Mouse (Mus musculus): Measurements from ENCODE around the gene Cyp2w1. TPM values are rescaled to one million over a fixed set of nuclear protein-coding genes. Genes with fewer than 3 reads are reported as not detected.

Gene Cyp2w1
- total RNA-seq, 2 experiments from 2014 or later: not detected

GRCm38 (mm10) chr5:139380385-139381248, 28.2 kb downstream of the Cyp2w1 start:
- peak; percentile 65 for ATAC-seq (replicated peaks; ENCODE audit: low FRiP score, poor library complexity, severe bottlenecking)

- ATAC-seq (replicated peaks; ENCODE audit: low FRiP score, poor library complexity, severe bottlenecking): peak; percentile 40
Measured at GRCm38 (mm10) chr5:139381586-139382513, 29.4 kb downstream of the Cyp2w1 start.

GRCm38 (mm10) chr5:139382760-139383159, 30.3 kb downstream of the Cyp2w1 start:
- peak; percentile 59 for ATAC-seq (replicated peaks; ENCODE audit: low FRiP score, poor library complexity, severe bottlenecking)

- ATAC-seq (replicated peaks; ENCODE audit: low FRiP score, poor library complexity, severe bottlenecking): no peak
Measured at GRCm38 (mm10) chr5:139383234-139383633, 30.8 kb downstream of the Cyp2w1 start.

- no peak for ATAC-seq (replicated peaks; ENCODE audit: low FRiP score, poor library complexity, severe bottlenecking)
Measured at GRCm38 (mm10) chr5:139384531-139384930, 32.1 kb downstream of the Cyp2w1 start.

- ATAC-seq (replicated peaks; ENCODE audit: low FRiP score, poor library complexity, severe bottlenecking): no peak
Measured at GRCm38 (mm10) chr5:139386047-139386446, 33.6 kb downstream of the Cyp2w1 start.

GRCm38 (mm10) chr5:139387329-139388194, 35.1 kb downstream of the Cyp2w1 start:
- ATAC-seq (replicated peaks; ENCODE audit: low FRiP score, poor library complexity, severe bottlenecking): peak; percentile 23; the same call in 1 of the 2 replicates

GRCm38 (mm10) chr5:139388195-139388570, 35.8 kb downstream of the Cyp2w1 start:
- ATAC-seq (replicated peaks; ENCODE audit: low FRiP score, poor library complexity, severe bottlenecking): no peak

- ATAC-seq (replicated peaks; ENCODE audit: low FRiP score, poor library complexity, severe bottlenecking): peak; percentile 51
Measured at GRCm38 (mm10) chr5:139388694-139389675, 36.6 kb downstream of the Cyp2w1 start.

- ATAC-seq (replicated peaks; ENCODE audit: low FRiP score, poor library complexity, severe bottlenecking): peak; percentile 72
Measured at GRCm38 (mm10) chr5:139389676-139390061, 37.3 kb downstream of the Cyp2w1 start.

GRCm38 (mm10) chr5:139390324-139391119, 38.1 kb downstream of the Cyp2w1 start:
- peak; percentile 24; the same call in 1 of the 2 replicates for ATAC-seq (replicated peaks; ENCODE audit: low FRiP score, poor library complexity, severe bottlenecking)

- ATAC-seq (replicated peaks; ENCODE audit: low FRiP score, poor library complexity, severe bottlenecking): no peak
Measured at GRCm38 (mm10) chr5:139391309-139391990, 39.0 kb downstream of the Cyp2w1 start.

GRCm38 (mm10) chr5:139392219-139393196, 40.1 kb downstream of the Cyp2w1 start:
- ATAC-seq (replicated peaks; ENCODE audit: low FRiP score, poor library complexity, severe bottlenecking): no peak

GRCm38 (mm10) chr5:139393197-139393588, 40.8 kb downstream of the Cyp2w1 start:
- ATAC-seq (replicated peaks; ENCODE audit: low FRiP score, poor library complexity, severe bottlenecking): no peak

GRCm38 (mm10) chr5:139394399-139394798, 42.0 kb downstream of the Cyp2w1 start:
- ATAC-seq (replicated peaks; ENCODE audit: low FRiP score, poor library complexity, severe bottlenecking): no peak

GRCm38 (mm10) chr5:139395528-139395927, 43.1 kb downstream of the Cyp2w1 start:
- no peak for ATAC-seq (replicated peaks; ENCODE audit: low FRiP score, poor library complexity, severe bottlenecking)

Measured in erythroblast, adult 5-6 weeks (primary cell).